Mouse (Mus musculus) CD4-positive, CD25-positive, alpha-beta regulatory T cell, adult 2 months (primary cell): Measurements from ENCODE around the gene Cox10.

Experiments used
- DNase-seq: peaks from one replicate; pipeline ENCODE4 v3.0.0-alpha.2; 2012; ENCODE audit warnings: low read depth, low spot score

Cox10 gene

DNA sequence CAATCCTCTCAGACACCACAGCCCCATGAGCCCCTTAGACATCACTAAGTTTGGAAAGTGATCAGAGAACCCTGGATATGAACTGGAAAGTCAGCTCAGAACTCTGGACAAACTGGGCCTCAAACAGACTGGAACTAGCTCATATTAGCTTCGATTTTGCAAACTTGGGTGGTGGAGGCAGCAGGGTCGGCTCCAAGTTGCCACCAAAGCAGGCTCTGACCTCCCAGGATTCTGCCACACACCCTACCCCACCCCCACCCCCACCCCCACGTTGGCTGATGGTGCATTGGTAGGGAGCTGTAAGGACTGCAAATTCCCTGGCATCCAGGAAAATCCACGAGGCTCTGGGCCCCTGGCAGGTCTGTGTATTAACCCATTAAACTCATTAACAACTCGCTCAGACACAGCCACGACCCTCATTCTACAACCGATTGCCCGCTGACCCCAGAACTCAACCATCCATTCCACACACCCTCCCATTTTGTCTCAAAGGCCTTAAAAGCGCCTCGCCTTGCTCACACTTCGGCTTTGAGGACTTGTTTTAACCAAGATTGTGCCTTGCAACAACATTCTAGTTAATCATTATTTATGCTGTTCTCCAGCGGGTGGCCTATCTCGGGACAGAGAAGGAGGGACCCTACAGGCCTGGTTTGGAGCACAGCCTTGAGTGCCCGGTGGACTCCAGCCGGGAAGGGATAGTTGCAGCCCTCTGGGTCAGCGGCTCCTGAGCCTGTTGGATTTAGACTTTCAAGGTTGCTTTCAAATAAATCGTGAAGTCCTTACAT lies 160.8 kb downstream of the Cox10 start:
- no peak for DNase-seq

DNA sequence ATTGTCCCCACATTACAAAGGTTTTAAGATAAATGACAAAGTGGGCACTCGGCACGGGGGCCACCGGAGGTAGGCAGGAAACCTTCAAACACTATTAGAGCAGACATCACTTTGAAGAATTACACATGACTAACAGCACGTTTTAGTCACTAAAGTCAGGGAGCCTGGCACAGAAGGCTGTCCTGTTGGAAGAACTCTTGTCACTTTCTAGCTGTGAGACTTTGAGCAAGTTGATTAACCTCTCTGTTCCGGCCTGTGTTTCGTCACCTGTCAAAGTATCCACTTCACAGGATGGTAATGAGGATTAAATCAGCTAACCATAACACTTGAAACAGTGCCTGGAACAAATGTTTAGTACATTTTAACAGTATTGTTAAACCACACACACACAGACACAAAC lies 161.7 kb downstream of the Cox10 start:
- no peak for DNase-seq

GRCm38 (mm10) chr11:63914388-63914787 lies 164.9 kb downstream of the Cox10 start:
- DNase-seq = peak; percentile 73

DNA sequence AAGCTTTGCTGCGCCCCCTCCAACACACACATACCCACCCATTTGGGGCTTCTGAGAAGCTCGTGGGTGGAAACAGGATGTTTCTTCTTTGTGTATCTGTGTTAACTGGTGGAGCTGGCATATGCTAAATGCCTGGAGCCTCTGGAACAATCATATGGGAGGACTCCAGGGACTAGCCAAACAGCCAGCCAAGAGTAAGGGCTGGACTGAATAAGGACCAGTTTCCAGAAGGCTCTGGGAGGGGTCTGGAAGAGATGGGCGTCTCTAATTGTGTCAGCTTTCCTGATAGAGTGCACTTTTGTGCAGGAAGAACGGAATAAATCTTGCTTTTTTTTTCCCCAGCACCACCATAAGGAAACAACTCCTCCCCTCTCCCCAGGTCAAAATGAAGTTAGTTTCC lies 165.3 kb downstream of the Cox10 start:
- DNase-seq = no peak
